Mouse (Mus musculus) bone marrow macrophage, adult 2 months (primary cell): Measurements from ENCODE around the gene Adgrf2. TPM values are rescaled to one million over a fixed set of nuclear protein-coding genes. Genes with fewer than 3 reads are reported as not detected.

ENCODE experiments used
- H3K27ac ChIP-seq: 2 replicates; pipeline ENCODE4 v1.5.1; 2012; ENCODE audit warnings: low read depth, low read length; ENCODE audit not compliant: insufficient read depth
- H3K4me1 ChIP-seq: 2 replicates; pipeline ENCODE4 v1.6.1; 2012; ENCODE audit warnings: low read length; ENCODE audit not compliant: control insufficient read depth, insufficient read depth
- H3K4me3 ChIP-seq: 2 replicates; pipeline ENCODE4 v1.5.1; 2012; ENCODE audit warnings: mild to moderate bottlenecking, low read length, moderate library complexity; ENCODE audit not compliant: insufficient read depth
- CTCF ChIP-seq: IDR thresholded peaks from 2 replicates; pipeline ENCODE4 v1.5.1; 2012; ENCODE audit warnings: low read depth, mild to moderate bottlenecking, low read length, moderate library complexity
- POLR2A ChIP-seq: IDR thresholded peaks from 2 replicates; pipeline ENCODE4 v1.6.1; 2012; ENCODE audit warnings: mild to moderate bottlenecking, low read depth, low read length, borderline replicate concordance
- polyA plus RNA-seq: library from polyadenylated mRNA; stranded (reverse); fragments of >200 nt; gene quantifications from 2 replicates; pipeline ENCODE4 v1.2.4, GENCODE M21; 2012; ENCODE audit not compliant: missing spikeins, insufficient read depth, insufficient read length

Adgrf2 gene
- not detected in 2 replicates for polyA plus RNA-seq

DNA sequence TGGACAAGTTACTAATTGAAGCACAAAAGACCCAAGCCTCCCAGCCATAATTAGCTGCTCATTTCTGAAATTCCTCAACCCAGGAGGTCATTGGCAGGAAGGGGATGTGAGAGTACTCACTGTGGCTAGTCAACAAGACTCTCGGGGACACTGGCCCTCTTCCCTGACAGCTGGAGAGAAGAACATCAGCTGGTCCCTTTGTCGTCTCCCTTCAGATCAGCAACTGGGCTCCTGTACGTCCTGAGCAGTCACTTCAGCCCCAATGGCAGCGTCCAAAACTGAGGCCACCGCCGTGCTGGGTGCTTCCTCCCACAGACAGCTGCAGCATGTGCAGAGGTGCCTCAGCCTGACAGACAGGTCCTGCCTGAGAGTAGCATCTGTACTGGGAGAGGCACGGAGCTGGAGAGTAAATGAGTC is at the start of gene Adgrf2:
Gene Adgrf2, minus strand, starts transcription at position 379 of the 417 bp plus-strand sequence.
- H3K4me1 ChIP-seq = no peaks in the 10 kb centered on the region
- no peak within 1 kb of the TSS for H3K4me3 ChIP-seq
- no peak within 1 kb of the TSS for H3K27ac ChIP-seq
- TF ChIP-seq CTCF (no peak), POLR2A (no peak)

DNA sequence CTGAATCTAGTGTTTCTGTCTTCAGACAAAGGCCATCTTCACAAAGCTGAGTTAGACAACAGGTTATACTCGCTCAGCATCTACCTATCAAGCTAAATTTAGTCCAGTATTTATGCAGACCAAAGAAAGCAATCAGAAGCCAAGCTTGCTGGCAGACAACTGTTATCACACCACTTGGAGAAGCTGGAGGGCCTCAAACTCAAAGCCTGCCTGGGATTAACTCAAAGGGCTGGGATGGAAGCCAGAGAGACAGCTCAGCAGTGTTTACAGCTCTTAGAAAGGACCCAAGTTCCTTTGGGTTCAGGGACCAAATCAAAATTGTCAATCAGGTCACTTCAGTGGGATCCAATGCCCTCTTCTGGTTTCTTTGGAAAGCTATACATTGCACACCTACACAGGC is 48.8 kb upstream of the Adgrf2 start:
- Histone ChIP-seq H3K4me1 (no peaks in the 10 kb centered on the region), H3K27ac (no peak overlapping the region), H3K4me3 (no peak overlapping the region)
- no peak for TF ChIP-seq CTCF
- no peak for TF ChIP-seq POLR2A

DNA sequence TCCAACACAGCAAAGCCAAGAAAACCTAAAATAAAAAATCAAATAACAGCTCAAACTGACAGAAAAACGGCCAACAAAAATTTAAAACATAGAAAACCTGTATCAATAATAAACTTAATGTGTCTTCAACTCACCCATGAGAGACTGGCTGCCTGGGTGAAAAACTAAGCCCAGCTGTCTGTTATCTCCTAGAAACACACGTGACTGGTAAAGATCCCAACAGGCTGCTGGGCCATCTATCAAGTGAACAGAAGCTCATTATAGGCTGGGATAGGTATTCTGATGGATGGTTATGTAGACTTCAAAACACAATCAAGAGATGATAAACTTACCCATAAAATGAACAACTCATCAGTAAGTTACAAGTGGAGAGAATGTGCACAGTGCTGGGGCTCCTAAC is 47.7 kb upstream of the Adgrf2 start:
- Histone ChIP-seq H3K4me1 (no peaks in the 10 kb centered on the region), H3K4me3 (no peak overlapping the region), H3K27ac (no peak overlapping the region)
- no peak for TF ChIP-seq POLR2A
- no peak for TF ChIP-seq CTCF

DNA sequence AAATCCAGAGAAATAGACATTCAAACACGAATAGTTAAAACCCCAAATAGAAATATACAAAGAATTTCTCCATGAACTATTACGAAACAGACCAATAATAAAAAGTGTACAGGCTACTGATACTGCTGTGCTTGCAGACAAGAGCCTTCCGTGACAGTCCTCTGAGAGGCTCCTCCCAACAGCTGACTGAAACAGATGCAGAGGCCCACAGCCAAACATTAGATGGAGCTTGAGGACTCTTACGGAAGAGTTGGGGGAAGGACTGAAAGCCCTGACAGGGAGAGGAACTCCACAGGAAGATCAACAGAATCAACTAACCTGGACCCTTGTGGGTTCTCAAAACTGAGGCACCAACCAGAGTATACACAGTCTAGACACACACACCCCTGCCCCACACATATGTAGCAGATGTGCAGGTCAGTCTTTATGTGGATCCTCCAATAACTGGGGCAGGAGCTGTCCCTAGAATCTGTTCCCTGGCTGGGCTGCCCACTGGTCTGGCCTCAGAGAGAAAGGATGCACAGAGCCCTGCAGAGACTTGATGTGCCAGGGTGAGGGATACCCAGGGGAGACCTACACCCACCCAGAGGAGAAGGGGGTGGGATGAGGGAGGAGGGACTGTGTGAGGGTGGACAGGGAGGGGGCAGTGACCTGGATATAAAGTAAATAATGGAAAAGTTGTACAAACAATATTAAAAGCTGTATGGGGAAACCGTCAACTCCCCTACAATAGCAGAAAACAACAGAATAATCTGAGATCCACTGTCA is 46.9 kb upstream of the Adgrf2 start:
- Histone ChIP-seq H3K4me1 (no peaks in the 10 kb centered on the region), H3K27ac (no peak overlapping the region), H3K4me3 (no peak overlapping the region)
- TF ChIP-seq POLR2A = no peak
- TF ChIP-seq CTCF = no peak

DNA sequence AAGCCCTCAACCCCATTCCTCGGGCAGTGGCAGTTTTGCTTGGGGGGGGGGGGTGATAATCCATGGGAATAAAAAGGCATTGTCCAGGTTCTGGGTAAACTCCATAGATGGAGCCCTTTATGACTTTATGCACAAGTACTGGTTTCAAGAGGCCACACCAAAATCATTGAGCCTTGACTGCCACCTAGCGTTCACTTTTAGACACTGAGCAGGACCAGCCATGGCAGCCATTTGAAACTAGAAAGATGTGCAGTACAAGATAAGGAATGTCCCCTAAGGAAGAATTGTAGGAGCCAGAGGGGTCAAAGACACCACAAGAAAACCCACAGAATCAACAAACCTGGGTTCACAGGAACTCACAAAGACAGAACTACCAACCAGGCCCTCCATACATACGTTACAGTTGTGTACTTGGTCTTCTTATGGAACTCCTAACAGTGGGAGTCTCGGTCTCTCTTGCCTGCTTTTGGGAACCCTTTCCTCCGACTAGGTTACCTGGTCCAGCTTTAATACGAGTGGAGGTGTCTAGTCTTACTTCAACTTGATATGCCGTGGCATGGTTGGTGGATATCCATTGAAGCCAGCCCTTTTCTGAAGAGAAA is 40.3 kb upstream of the Adgrf2 start:
- TF ChIP-seq CTCF (no peak), POLR2A (no peak)
- H3K4me3 ChIP-seq = no peak overlapping the region
- no peak overlapping the region for H3K27ac ChIP-seq
- no peaks in the 10 kb centered on the region for H3K4me1 ChIP-seq

DNA sequence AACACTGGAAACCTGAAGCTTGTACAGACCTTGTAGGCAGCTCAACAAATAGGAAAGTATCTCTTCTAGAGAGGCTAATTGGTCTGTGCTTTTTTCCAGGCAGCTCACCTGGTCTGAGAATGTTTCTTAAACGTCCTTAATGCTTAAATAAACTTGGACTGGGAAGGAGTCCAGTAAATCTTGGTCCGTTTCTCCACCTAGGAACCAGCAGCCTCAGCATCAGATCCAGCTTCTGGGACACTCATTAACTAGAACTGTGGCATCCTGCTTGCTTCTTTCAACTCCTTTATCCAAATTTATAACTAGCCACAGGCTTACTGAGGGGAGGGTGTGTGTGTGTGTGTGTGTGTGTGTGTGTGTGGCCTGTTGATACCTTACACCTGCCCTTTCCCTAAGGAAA is 11.8 kb upstream of the Adgrf2 start:
- no peak overlapping the region for H3K4me3 ChIP-seq
- no peaks in the 10 kb centered on the region for H3K4me1 ChIP-seq
- H3K27ac ChIP-seq = no peak overlapping the region
- TF ChIP-seq POLR2A (no peak), CTCF (no peak)

- TF ChIP-seq CTCF (no peak), POLR2A (no peak)
- no peak overlapping the region for H3K4me3 ChIP-seq
- H3K4me1 ChIP-seq = no peaks in the 10 kb centered on the region
- H3K27ac ChIP-seq = no peak overlapping the region
Observed at GRCm38 (mm10) chr17:42752173-42752572, 10.2 kb upstream of the Adgrf2 start.

DNA sequence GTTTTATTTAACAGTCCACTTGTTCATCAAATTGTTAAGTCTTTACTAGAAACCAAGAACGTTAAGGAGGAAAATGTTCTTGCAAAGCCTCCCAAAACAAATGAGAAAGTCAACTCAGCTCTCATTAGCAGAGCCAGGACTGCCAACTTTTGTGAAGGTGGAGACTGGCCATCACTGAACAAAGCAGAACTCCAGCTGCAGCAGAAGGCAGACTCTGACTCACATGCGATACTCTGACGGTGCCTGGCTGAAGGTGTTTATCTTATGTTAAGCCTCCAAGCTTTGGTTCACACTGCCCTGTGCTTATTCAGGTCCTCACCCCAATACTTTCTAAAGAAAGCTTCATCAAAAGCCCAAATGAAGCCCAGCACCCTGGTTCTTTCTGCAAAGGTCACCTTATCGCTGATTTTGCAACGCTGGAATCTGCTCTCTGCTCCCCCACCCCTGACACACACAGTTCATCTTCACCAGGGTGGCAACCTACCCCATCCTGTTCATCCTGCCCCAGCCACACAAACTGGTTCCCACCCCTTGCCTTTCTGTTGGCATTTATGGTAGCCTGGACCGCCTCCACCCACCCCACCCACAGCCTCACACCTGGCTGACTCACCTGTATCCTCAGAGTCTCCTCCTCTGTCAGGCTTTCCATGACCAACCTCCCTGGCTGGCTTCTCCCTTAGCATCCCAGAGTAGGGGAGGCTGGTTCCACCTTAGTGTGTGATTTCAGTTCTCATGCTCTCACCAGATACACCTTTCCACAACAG is 3.9 kb upstream of the Adgrf2 start:
- H3K4me3 ChIP-seq = no peak overlapping the region
- no peak overlapping the region for H3K27ac ChIP-seq
- TF ChIP-seq POLR2A = no peak
- TF ChIP-seq CTCF = no peak
- no peaks in the 10 kb centered on the region for H3K4me1 ChIP-seq

- no peak for TF ChIP-seq POLR2A
- no peak for TF ChIP-seq CTCF
- Histone ChIP-seq H3K4me1 (no peaks in the 10 kb centered on the region), H3K27ac (no peak overlapping the region), H3K4me3 (no peak overlapping the region)
Observed at GRCm38 (mm10) chr17:42742823-42743222, 844 bp upstream of the Adgrf2 start.

GRCm38 (mm10) chr17:42738794-42739193 is 3.2 kb downstream of the Adgrf2 start:
- H3K27ac ChIP-seq = no peak overlapping the region
- no peaks in the 10 kb centered on the region for H3K4me1 ChIP-seq
- no peak for TF ChIP-seq POLR2A
- H3K4me3 ChIP-seq = no peak overlapping the region
